Mouse (Mus musculus) layer of hippocampus, adult 18-20 months (tissue): ENCODE results near the gene Fam69b. TPM values are rescaled to one million over a fixed set of nuclear protein-coding genes. Genes with fewer than 3 reads are reported as not detected.
A peak's percentile ranks its signal among the peaks of the same experiment; 100 is the strongest.

ENCODE experiments used
- DNase-seq, 2 experiments: peaks; one replicate each; pipeline ENCODE4 v3.0.0; 2022; ENCODE audit warnings: low spot score in 2 of 2
- total RNA-seq, 2 experiments: library from RNA; stranded (reverse); gene quantifications; 2 replicates each; pipeline ENCODE4 v1.2.3; 2021

The Fam69b gene
- total RNA-seq, 2 experiments from 2014 or later, result 67.9 to 72.8 TPM

GRCm38 (mm10) chr2:26625419-26625818, 2.8 kb upstream of the Fam69b start:
- DNase-seq, result no peak

GRCm38 (mm10) chr2:26626081-26626480, 2.2 kb upstream of the Fam69b start:
- no peak for DNase-seq

- no peak for DNase-seq
Observed at GRCm38 (mm10) chr2:26628792-26629437, 658 bp downstream of the Fam69b start.

- no peak for DNase-seq
Observed at GRCm38 (mm10) chr2:26632541-26633395, 4.5 kb downstream of the Fam69b start.

- DNase-seq, result no peak
Observed at GRCm38 (mm10) chr2:26633953-26634530, 5.8 kb downstream of the Fam69b start.

- no peak for DNase-seq
Observed at GRCm38 (mm10) chr2:26634629-26635488, 6.6 kb downstream of the Fam69b start.

GRCm38 (mm10) chr2:26635489-26636324, 7.5 kb downstream of the Fam69b start:
- DNase-seq, result no peak

- DNase-seq, result no peak
Observed at GRCm38 (mm10) chr2:26636325-26636635, 8.0 kb downstream of the Fam69b start.

- no peak for DNase-seq
Observed at GRCm38 (mm10) chr2:26637316-26637932, 9.2 kb downstream of the Fam69b start.

GRCm38 (mm10) chr2:26638039-26638438, 9.8 kb downstream of the Fam69b start:
- DNase-seq, result no peak

GRCm38 (mm10) chr2:26638572-26638971, 10.3 kb downstream of the Fam69b start:
- DNase-seq, result no peak

- DNase-seq, result no peak
Observed at GRCm38 (mm10) chr2:26639083-26639482, 10.8 kb downstream of the Fam69b start.

GRCm38 (mm10) chr2:26639838-26640830, 11.9 kb downstream of the Fam69b start:
- DNase-seq, result peak; percentile 93 to 99

- DNase-seq, result no peak
Observed at GRCm38 (mm10) chr2:26641006-26641647, 12.9 kb downstream of the Fam69b start.

- no peak for DNase-seq
Observed at GRCm38 (mm10) chr2:26643942-26644341, 15.7 kb downstream of the Fam69b start.

- DNase-seq, result peak; percentile 59 to 75
Observed at GRCm38 (mm10) chr2:26646643-26647293, 18.5 kb downstream of the Fam69b start.

- DNase-seq, result no peak
Observed at GRCm38 (mm10) chr2:26654687-26655086, 26.4 kb downstream of the Fam69b start.

- no peak for DNase-seq
Observed at GRCm38 (mm10) chr2:26657426-26657825, 29.2 kb downstream of the Fam69b start.
